Mouse (Mus musculus) ZHBTc4 (cell line): ENCODE measurements around the gene Fmnl2.

Experiments used
- DNase-seq: peaks from one replicate; pipeline ENCODE4 v3.0.0-alpha.2; 2011; ENCODE audit warnings: low read depth, low spot score

The Fmnl2 gene

GRCm38 (mm10) chr2:52857611-52858528, at the start of gene Fmnl2:
Fmnl2 (plus strand) TSS chr2:52857860.
- DNase-seq, result peak; percentile 88

GRCm38 (mm10) chr2:52809988-52810387, 47.7 kb upstream of the Fmnl2 start:
- DNase-seq, result no peak

- DNase-seq, result peak; percentile 34
These were observed 46.0 kb upstream of the Fmnl2 start for GRCm38 (mm10) chr2:52811691-52812090.

- DNase-seq, result no peak
These were observed 40.3 kb upstream of the Fmnl2 start for GRCm38 (mm10) chr2:52817341-52817740.

GRCm38 (mm10) chr2:52818944-52819343, 38.7 kb upstream of the Fmnl2 start:
- DNase-seq, result no peak

- no peak for DNase-seq
These were observed 35.4 kb upstream of the Fmnl2 start for GRCm38 (mm10) chr2:52822214-52822613.

GRCm38 (mm10) chr2:52828077-52828476, 29.6 kb upstream of the Fmnl2 start:
- no peak for DNase-seq

GRCm38 (mm10) chr2:52830513-52830912, 27.1 kb upstream of the Fmnl2 start:
- no peak for DNase-seq

GRCm38 (mm10) chr2:52831585-52831984, 26.1 kb upstream of the Fmnl2 start:
- no peak for DNase-seq

- no peak for DNase-seq
These were observed 21.9 kb upstream of the Fmnl2 start for GRCm38 (mm10) chr2:52835726-52836125.

GRCm38 (mm10) chr2:52839074-52839473, 18.6 kb upstream of the Fmnl2 start:
- no peak for DNase-seq

GRCm38 (mm10) chr2:52839868-52840267, 17.8 kb upstream of the Fmnl2 start:
- DNase-seq, result no peak

- no peak for DNase-seq
These were observed 13.8 kb upstream of the Fmnl2 start for GRCm38 (mm10) chr2:52843861-52844260.

GRCm38 (mm10) chr2:52844936-52845752, 12.5 kb upstream of the Fmnl2 start:
- no peak for DNase-seq

GRCm38 (mm10) chr2:52846506-52846905, 11.2 kb upstream of the Fmnl2 start:
- no peak for DNase-seq

GRCm38 (mm10) chr2:52849092-52849491, 8.6 kb upstream of the Fmnl2 start:
- no peak for DNase-seq

GRCm38 (mm10) chr2:52858529-52859465, 1.1 kb downstream of the Fmnl2 start:
- DNase-seq, result peak; percentile 53

GRCm38 (mm10) chr2:52859466-52859840, 1.8 kb downstream of the Fmnl2 start:
- no peak for DNase-seq

- no peak for DNase-seq
These were observed 2.6 kb downstream of the Fmnl2 start for GRCm38 (mm10) chr2:52860111-52860775.

- no peak for DNase-seq
These were observed 4.5 kb downstream of the Fmnl2 start for GRCm38 (mm10) chr2:52862046-52862759.
